Mouse (Mus musculus) embryonic facial prominence, embryonic 10.5 days (tissue): ENCODE data around the gene Pigk. TPM values are rescaled to one million over a fixed set of nuclear protein-coding genes. Genes with fewer than 3 reads are reported as not detected.

Experiments
- DNase-seq: peaks from one replicate; pipeline ENCODE4 v3.0.0-alpha.2; 2017; ENCODE audit warnings: low spot score
- H3K27ac ChIP-seq: fragments of 300-500 bp; sonication (generic); replicated peaks from 2 replicates; pipeline ENCODE4 v1.5.1; 2016; ENCODE audit warnings: mild to moderate bottlenecking
- H3K27me3 ChIP-seq: fragments of 300-500 bp; sonication (generic); replicated peaks from 2 replicates; pipeline ENCODE4 v1.6.1; 2016; ENCODE audit warnings: low read depth, mild to moderate bottlenecking; ENCODE audit not compliant: poor library complexity, severe bottlenecking
- H3K36me3 ChIP-seq: fragments of 300-500 bp; sonication (generic); replicated peaks from 2 replicates; pipeline ENCODE4 v1.6.1; 2016; ENCODE audit warnings: mild to moderate bottlenecking, moderate library complexity
- H3K4me1 ChIP-seq: fragments of 300-500 bp; sonication (generic); 2 replicates; pipeline ENCODE4 v1.6.1; 2016
- H3K4me3 ChIP-seq: fragments of 300-500 bp; sonication (generic); 2 replicates; pipeline ENCODE4 v1.5.1; 2016; ENCODE audit warnings: mild to moderate bottlenecking, moderate library complexity
- H3K9me3 ChIP-seq: fragments of 300-500 bp; sonication (generic); 2 replicates; pipeline ENCODE4 v1.6.1; 2016; ENCODE audit warnings: mild to moderate bottlenecking
- WGBS: fragments of 180-500 bp; shearing (Covaris S2); methylation state at CpG from one replicate; pipeline ENCODE4 v1.1.7; 2016; 5-methylcytosine and 5-hydroxymethylcytosine counted together
- polyA plus RNA-seq: library from polyadenylated mRNA; unstranded; fragments of >200 nt; fragmentation: Nextera tagmentation; extraction: Ambion mirVana; gene quantifications from 2 replicates; pipeline ENCODE4 v1.2.1, GENCODE M21; 2016

The Pigk gene
- polyA plus RNA-seq, 1 experiment from 2014 or later: 34.1 TPM

DNA sequence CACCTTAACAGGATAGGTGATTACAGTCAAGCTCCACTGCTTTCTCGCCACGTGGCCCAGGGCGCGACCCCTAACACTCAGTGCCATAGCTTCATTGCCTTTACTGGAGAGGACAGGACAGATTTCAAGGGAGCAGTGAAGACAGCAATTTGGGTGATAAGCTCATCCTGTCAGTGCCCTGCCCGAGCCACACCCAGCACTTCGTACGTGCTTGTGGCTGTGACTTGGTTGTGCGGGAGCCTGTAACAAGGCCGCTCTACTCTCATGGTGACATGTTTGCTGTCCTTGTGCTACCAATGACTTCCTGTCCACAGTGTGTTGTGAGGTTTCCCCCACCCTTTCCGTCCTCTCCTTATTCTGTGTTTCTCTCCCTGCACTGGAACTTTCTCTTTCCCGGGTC is 20.2 kb downstream of the Pigk start:
- H3K36me3 ChIP-seq: no peaks in the 10 kb centered on the region
- WGBS: 94% methylated on average over 11 of the region's 11 CpGs
- H3K4me3 ChIP-seq: no peak overlapping the region
- H3K27ac ChIP-seq: no peak overlapping the region
- H3K4me1 ChIP-seq: peaks cover 5% of the 10 kb centered on the region; the same call in 1 of the 2 replicates
- DNase-seq: no peak
- H3K9me3 ChIP-seq: no peaks in the 10 kb centered on the region
- no peaks in the 10 kb centered on the region for H3K27me3 ChIP-seq

DNA sequence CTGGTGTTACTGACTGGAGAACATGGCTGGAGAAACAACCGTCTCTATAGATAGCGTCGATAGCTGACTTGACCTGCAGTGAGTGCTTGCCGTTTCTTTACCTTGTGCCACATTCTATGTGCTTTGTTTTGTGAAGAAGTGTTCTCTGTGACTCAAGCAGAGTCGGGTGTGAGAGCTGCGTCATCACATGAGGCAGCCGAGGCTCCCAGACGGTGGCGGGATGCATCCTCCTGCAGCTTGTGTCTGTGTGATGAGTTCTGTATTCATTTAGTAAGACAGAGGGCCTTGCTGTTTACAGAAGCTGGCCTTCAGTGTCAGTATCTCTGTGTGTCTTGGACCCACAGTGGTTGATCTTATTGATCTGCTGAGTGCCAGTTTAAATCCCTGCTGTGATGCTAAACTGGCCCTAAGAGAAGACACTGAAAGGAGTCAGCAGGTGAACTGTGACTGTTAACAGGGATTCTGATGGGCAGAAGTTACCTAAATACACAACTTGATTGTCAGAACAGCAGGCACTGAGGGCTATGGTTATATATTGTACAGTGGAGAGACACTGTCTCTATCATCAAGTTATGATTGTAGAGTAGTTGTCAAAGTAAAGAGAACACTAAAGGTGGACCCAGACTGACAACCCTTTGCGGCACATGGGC is 21.8 kb downstream of the Pigk start:
- Histone ChIP-seq H3K27me3 (no peaks in the 10 kb centered on the region), H3K4me1 (peaks cover 5% of the 10 kb centered on the region; the same call in 1 of the 2 replicates), H3K4me3 (no peak overlapping the region), H3K27ac (no peak overlapping the region), H3K36me3 (no peaks in the 10 kb centered on the region), H3K9me3 (no peaks in the 10 kb centered on the region)
- 52% methylated on average over 10 of the region's 10 CpGs for WGBS
- DNase-seq: no peak

DNA sequence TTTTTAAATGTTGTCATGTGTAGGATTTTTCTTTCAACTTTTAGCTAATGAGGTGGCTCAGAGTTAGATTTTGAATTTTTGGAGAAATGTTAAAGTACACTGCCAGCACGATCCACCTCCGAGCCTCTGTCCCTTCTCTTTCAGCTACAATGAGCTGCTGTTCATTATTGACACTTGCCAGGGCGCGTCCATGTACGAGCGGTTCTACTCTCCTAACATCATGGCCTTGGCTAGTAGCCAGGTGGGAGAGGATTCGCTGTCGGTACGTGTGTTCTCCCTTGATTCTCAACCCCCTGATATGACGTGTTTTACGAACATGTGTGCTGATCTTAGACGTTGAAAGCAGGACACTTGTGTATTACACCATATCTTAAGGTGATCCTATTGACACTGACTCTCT is 30.4 kb downstream of the Pigk start:
- Histone ChIP-seq H3K27me3 (no peaks in the 10 kb centered on the region), H3K4me1 (no peaks in the 10 kb centered on the region), H3K9me3 (no peaks in the 10 kb centered on the region), H3K36me3 (peaks cover 23% of the 10 kb centered on the region; the same call in 1 of the 2 replicates), H3K27ac (no peak overlapping the region), H3K4me3 (no peak overlapping the region)
- 91% methylated on average over 12 of the region's 12 CpGs for WGBS
- no peak for DNase-seq

DNA sequence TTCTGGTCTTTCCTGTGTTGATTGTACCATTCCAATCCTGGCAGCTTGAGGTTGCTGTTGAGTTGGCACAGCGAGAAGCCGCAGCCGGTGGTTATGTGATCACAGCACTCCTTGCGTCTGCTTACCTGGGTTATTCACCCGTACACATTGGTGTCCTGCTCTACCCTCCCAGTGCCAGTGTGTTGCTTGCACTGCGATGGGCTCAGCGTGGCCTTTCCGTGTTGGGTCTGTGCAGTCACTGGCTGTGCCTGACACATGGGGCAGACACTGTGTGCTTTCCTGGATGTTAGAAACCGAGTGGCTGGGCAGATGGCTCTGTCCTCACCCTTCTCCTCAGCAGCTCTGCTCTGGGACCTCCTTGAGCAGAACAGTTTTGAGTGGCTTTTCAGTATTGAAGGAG is 31.7 kb downstream of the Pigk start:
- Histone ChIP-seq H3K36me3 (peaks cover 23% of the 10 kb centered on the region; the same call in 1 of the 2 replicates), H3K27ac (no peak overlapping the region), H3K9me3 (no peaks in the 10 kb centered on the region), H3K4me3 (no peak overlapping the region), H3K4me1 (no peaks in the 10 kb centered on the region), H3K27me3 (no peaks in the 10 kb centered on the region)
- DNase-seq: no peak
- WGBS: 94% methylated on average over 9 of the region's 9 CpGs

DNA sequence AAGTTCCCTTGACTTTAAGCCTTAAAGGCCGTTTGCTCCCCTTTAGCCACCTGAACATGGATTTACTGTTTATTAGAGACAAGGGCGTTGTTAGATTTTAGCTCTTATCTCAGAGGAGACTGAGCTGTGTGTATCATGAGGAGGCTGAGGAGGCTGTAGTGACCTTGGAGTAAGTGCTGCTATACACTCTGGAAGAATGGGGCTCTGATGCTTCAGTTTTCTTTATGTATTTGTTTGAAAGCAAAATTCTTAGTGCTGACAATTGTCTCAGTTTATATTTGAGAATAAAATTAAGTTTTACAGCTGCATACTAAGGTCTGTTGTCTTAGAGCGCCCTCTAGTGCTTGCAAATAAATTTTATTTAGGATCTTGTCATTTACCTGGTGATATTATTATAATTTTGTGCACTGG is 35.6 kb downstream of the Pigk start:
- H3K4me3 ChIP-seq: no peak overlapping the region
- no peaks in the 10 kb centered on the region for H3K9me3 ChIP-seq
- H3K27me3 ChIP-seq: no peaks in the 10 kb centered on the region
- WGBS: 37% methylated on average over 3 of the region's 3 CpGs
- H3K36me3 ChIP-seq: peaks cover 18% of the 10 kb centered on the region
- no peak for DNase-seq
- H3K4me1 ChIP-seq: 0 out of 2 replicates have a peak, but pooled peaks cover 3% of the 10 kb centered on the region
- H3K27ac ChIP-seq: no peak overlapping the region

DNA sequence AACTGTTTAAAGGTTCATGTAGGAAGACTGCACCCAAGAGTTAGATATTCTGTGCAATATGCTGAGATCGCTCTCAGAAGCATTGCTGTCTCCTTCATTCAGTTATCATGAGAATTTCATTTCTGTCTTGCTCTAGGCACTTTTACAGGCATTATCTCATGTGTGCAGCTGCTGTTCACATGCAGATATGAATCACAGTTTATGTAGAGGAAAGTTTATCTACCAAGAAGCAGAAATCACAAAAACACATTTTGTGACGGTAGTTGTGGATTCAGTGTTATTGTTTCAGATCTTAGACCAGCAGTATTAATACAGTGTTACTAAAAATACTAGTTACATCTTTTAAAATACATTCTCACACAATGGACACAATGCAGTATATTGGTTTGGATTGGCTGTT is 36.0 kb downstream of the Pigk start:
- 73% methylated on average over 2 of the region's 2 CpGs for WGBS
- Histone ChIP-seq H3K36me3 (peaks cover 16% of the 10 kb centered on the region), H3K9me3 (no peaks in the 10 kb centered on the region), H3K27me3 (no peaks in the 10 kb centered on the region), H3K4me3 (no peak overlapping the region), H3K27ac (no peak overlapping the region), H3K4me1 (0 out of 2 replicates have a peak, but pooled peaks cover 3% of the 10 kb centered on the region)
- no peak for DNase-seq

DNA sequence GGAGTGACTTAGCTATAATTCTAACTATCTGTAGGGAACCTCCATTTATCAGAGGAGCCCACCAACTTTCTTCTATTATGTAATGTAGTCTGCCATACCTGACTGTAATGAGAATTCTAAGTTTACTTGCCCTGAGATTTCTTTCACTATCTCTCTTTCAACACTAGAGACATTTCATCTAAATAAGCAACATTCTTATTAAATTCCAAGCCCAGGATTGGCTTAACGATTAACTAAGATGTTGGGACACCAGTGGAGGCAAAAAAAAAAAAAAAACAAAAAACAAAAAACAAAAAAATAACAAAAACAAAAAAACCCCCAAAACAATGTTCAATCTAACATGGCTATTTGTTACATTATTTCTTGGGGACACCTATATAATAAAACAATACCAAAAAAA is 39.0 kb downstream of the Pigk start:
- Histone ChIP-seq H3K27ac (no peak overlapping the region), H3K4me1 (peaks cover 13% of the 10 kb centered on the region), H3K36me3 (peaks cover 12% of the 10 kb centered on the region), H3K4me3 (no peak overlapping the region), H3K27me3 (no peaks in the 10 kb centered on the region), H3K9me3 (no peaks in the 10 kb centered on the region)
- no peak for DNase-seq
- WGBS: 96% methylated on average over 1 of the region's 1 CpGs

DNA sequence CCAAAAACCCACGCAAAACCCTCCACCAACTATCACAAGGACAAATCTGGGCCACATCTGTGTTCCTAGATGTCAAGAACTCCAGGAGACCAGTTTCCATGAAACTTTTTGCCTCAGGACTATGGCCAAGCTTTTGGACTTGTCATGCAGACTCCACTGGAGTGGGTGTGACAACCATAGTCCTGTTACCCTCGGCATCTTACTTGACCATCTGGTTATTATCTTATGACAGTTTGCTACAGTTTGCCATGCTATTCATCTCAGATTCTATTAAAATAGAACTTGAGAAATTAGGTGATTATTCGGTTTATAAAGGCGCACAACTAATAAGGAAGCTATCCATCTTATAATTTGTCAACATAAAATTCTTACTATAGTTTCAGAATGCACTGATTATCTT is 39.4 kb downstream of the Pigk start:
- Histone ChIP-seq H3K9me3 (no peaks in the 10 kb centered on the region), H3K36me3 (peaks cover 12% of the 10 kb centered on the region), H3K27me3 (no peaks in the 10 kb centered on the region), H3K4me3 (no peak overlapping the region), H3K27ac (no peak overlapping the region), H3K4me1 (peaks cover 16% of the 10 kb centered on the region)
- WGBS: 92% methylated on average over 4 of the region's 4 CpGs
- no peak for DNase-seq

DNA sequence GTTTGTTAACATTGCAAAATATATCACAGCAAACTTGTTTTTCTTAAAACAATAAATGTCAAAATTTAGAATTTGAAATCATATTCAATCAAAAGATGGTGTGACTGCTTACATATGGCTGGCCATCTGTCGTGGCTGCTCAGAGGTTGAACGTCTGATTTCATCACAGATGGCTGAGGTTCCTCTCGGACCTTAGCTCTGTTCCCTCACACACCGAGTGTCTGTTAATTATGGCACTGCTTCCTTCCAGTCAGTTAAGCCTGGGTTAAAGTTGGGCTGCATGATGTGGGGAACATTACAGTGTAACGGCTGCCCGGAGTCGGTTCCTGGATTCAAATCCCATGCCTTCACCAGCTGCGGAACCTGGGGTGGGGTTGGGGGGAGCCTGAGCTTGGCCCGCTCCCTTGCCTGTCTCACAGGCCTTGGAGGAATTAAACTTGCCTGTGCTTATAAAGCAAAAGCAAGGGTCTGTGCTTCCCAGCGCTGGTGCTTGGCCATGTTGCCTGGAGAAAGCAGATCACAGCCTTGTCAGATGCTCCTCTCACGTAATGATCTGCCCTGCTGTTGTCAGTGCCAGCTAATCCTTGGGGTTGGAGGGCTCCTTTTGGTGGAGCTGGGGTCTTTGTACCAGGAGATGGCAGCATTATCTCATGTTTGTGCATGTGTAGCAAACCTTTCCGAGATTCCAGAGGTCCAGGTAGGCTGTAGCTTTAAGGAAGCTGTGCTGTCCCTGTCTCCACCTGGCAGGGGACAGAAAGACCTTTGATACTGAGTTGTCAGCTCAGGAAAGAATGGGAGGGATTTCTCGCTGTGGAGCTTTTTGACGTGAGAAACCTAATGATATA is 40.2 kb downstream of the Pigk start:
- Histone ChIP-seq H3K9me3 (no peaks in the 10 kb centered on the region), H3K36me3 (peaks cover 12% of the 10 kb centered on the region), H3K4me1 (peaks cover 24% of the 10 kb centered on the region), H3K27me3 (no peaks in the 10 kb centered on the region), H3K27ac (peak overlapping the region; percentile 51; the same call in 1 of the 2 replicates), H3K4me3 (no peak overlapping the region)
- 83% methylated on average over 14 of the region's 14 CpGs for WGBS
- no peak for DNase-seq

DNA sequence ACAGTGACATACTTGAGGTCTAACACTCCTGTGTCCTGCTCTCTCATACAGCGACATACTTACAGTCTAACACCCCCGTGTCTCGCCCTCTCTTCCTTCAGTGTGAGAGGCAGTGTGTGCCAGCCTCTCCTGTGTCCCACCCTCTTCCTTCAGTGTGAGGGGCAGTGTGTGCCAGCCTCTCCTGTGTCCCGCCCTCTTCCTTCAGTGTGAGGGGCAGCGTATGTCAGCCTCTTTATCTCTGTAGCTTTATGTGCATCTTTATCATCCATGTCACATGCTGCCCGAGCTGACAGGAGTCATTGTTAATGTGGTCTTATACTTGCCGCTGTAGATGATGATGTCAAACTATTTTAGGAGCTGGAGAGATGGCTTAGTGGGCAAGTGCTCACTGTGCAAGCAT is 41.6 kb downstream of the Pigk start:
- Histone ChIP-seq H3K27me3 (no peaks in the 10 kb centered on the region), H3K4me3 (no peak overlapping the region), H3K27ac (no peak overlapping the region), H3K36me3 (peaks cover 12% of the 10 kb centered on the region), H3K9me3 (no peaks in the 10 kb centered on the region), H3K4me1 (peaks cover 26% of the 10 kb centered on the region)
- WGBS: 91% methylated on average over 7 of the region's 7 CpGs
- no peak for DNase-seq

DNA sequence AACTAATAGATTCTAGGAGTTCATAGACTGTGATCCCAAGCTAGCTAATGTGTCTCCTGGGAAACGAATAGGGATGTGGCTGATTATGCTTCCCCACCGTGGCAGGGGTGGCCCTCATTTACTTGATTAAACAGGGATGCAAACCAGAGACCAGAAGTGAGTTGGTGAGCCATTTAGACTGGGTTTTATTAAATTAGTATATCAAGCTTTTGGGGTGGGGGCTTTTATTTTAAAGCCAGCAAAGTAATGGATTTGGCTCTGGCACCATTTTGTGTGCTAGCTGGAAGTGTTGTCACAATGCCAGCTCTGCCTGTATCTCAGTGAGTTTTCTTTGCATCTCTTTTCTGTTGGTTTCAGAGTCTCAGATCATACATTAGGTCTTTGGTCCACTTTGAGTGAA is 43.0 kb downstream of the Pigk start:
- 70% methylated on average over 2 of the region's 2 CpGs for WGBS
- no peak overlapping the region for H3K4me3 ChIP-seq
- H3K9me3 ChIP-seq: no peaks in the 10 kb centered on the region
- no peaks in the 10 kb centered on the region for H3K27me3 ChIP-seq
- H3K36me3 ChIP-seq: peaks cover 8% of the 10 kb centered on the region
- DNase-seq: no peak
- peaks cover 26% of the 10 kb centered on the region for H3K4me1 ChIP-seq
- peak overlapping the region; percentile 27; the same call in 1 of the 2 replicates for H3K27ac ChIP-seq

DNA sequence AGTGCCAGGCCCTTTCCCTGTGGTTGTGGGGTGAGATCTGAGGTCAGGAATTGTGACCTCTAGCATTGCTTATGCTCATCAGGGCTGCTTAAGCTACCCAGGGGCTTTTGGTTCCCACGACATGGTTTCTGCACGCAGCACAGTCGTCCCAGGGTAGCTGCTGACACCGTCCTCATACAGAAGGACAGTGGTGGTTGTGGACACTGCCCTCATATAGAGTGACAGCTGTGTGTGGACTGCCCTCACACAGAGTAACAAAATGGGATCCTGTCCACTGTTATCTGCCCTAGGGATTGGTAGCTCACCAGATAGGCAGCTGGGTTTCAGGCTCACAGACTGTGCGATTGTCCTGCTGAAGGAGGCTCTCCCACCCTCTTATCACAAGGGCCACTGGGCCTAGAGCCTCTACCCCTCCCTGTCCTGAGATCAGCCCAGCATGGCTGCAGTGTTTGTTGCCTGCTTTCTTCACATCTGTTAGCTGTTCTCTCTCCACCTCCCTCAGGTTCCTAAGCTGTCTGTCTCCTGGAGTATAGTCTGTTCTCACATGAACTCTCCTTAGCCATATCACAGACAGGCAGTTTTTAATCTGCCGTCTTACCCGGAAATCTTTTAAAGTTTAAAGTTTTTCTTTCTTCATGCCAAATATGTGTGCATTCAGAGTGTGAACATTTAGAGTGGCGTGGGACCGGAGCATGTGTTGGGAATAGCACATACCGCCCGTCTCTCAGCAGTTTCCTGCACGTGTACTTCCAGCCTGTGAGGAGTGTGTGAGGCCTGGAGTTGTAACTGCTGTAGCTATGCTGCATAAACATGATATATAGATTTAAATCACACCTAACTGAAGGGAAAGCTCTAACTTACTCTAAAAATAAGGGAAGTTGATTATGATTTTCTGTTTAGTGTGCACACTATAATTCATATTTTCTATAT is 43.8 kb downstream of the Pigk start:
- Histone ChIP-seq H3K36me3 (no peaks in the 10 kb centered on the region; the same call in 1 of the 2 replicates), H3K4me1 (peaks cover 26% of the 10 kb centered on the region), H3K27ac (peak overlapping the region; percentile 27), H3K9me3 (no peaks in the 10 kb centered on the region), H3K27me3 (no peaks in the 10 kb centered on the region), H3K4me3 (no peak overlapping the region)
- DNase-seq: no peak
- 83% methylated on average over 12 of the region's 12 CpGs for WGBS
